Mouse (Mus musculus) mouse trophoblast stem cell (cell line): ENCODE results near the gene Lin28b.

Experiments used
- in situ Hi-C, 2 experiments: fragments of 300-500 bp; cut with MseI, MboI; formaldehyde crosslinking; loops; 2 replicates in 1 of 2; 3 replicates in 1 of 2; pipeline ENCODE4 v1.15.1; 2025

Gene Lin28b

DNA sequence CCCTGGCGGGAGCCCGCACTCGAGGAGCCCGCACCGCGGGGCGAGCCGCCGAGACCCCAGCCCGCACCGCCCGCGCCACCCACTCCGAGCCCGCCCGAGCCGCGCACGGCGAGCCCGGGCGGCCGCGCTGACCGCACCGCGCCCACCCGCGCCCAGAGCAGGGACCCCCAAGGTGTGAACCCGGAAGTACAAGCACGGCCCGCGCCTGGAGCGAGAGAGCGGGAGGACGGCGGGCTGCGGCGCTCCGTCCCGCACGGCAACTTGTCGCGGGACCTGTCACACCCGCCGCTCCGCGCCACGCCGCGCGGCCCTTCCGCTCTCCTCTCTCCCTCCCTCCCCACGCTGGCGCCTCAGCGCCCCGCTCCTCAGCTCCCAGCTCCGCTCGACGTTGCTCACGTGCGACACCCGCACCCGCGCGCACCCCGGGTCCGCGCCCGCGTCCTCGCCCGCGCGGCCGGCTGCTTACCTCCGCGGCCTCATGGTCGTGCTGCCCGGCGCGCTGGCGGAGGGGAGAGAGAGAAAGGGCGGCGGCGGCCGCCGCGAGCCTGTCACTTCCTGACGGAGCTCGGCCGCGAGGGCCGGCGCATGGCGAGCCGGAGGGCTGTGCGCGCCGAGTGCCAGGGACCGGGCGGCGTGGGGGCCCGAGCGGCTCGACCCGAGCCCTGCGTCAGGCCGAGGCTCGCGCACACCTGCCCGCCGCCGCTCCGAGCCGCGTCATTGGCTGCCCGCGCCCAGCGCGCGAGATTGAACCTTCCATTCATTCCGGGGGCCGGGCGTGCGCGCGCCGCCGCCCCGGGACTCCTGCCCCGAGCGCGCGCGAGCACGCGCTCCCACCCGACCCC, at the start of gene Lin28b:
Gene Lin28b, minus strand, starts transcription at position 635 of the 842 bp plus-strand sequence.
- in situ Hi-C loops, result no loop called here

DNA sequence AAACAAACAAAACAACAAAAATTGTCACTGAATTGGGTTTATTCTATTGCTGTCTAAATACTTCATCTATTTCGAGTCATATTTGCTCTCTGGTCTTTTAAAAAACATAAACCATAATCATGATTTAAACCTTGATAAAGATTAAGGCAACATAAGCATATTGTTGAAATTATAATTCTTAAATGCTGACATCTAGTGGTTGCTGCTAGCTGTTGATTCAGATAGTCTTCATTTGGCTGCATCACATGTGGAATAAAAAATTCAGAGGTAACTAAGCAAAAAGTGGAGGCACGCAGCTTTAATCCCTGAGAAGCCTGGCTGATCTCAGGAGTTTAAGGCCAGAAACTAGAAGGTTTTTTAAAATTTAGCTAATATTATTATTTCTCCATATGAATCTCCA, 25.6 kb upstream of the Lin28b start:
- in situ Hi-C loops, result no loop called here

- in situ Hi-C loops, result no loop called here
Observed at GRCm38 (mm10) chr10:45510662-45511061, 24.5 kb upstream of the Lin28b start.

- in situ Hi-C loops, result no loop called here
Observed at GRCm38 (mm10) chr10:45500259-45500658, 14.1 kb upstream of the Lin28b start.

GRCm38 (mm10) chr10:45486603-45486946, 380 bp upstream of the Lin28b start:
- in situ Hi-C loops, result no loop called here

- in situ Hi-C loops, result no loop called here
Observed at GRCm38 (mm10) chr10:45485226-45485760, 902 bp downstream of the Lin28b start.

DNA sequence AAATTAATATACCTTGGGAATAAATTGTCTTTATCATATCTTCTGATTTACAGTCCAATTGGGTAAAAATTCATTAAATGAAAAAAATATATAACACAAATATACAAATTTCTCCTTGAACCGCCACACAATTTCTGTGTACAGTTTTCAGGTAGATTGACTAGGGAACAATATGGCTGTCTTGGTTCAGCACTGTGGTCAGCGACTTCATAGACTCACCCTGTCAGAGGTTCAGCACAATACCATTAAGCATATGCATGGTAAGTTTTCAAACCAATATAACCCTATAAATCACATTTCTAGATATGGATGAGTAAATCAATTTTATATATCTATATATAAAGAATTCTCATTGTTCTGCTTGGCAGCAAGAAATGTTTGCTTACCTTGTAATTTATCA, 3.0 kb downstream of the Lin28b start:
- in situ Hi-C loops, result no loop called here

DNA sequence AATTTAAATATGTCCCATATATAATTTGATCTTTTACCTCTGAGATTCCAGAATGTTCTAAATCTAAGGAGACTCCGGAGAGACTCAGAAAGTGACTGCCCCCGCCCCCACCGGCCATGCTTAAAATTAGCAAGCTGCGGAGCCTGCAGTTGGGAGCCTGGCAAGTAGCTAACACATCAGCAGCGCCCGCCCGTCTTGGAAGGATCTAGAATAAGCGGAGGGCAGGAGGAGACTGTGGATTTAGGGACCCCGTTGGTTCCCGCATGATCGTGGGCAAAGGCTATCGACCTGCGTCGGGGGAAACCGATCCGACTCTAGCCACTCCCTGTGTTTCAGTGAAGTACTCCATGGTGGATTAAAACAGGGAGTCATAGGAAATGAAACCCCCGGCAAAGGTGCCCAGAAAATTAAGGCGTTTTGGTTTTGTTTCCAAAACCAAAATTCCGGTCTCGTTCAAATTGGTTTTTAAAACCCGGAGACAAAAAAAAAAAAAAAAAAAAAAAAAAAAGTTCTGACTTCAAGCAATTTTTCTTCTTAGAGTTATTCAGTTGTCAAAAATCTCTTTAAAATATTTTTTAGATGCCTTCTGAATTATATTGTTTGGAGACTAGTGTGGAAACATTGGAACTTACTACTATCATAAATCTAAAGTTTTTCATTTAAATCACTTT, 12.4 kb downstream of the Lin28b start:
- in situ Hi-C loops, result no loop called here

DNA sequence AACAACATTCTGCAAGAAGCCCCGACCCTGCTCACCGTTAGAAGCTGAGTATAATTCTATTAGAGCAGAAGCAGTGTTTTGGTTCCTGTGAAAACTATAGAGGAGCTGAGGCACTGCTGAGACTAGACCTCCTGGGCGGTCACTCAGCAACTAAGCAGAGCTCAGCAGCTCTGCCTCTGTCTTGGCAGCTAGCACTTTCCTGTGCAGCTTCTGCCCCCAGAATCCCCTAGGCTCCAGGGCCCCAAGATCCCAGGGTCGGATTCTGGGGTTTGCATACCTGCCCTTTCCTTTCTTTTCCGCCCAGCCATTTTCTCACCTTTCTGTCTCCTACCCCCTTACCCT, 13.1 kb downstream of the Lin28b start:
- in situ Hi-C loops, result no loop called here

- in situ Hi-C loops, result no loop called here
Observed at GRCm38 (mm10) chr10:45472431-45473142, 13.6 kb downstream of the Lin28b start.

- in situ Hi-C loops, result no loop called here
Observed at GRCm38 (mm10) chr10:45471321-45471720, 14.9 kb downstream of the Lin28b start.

DNA sequence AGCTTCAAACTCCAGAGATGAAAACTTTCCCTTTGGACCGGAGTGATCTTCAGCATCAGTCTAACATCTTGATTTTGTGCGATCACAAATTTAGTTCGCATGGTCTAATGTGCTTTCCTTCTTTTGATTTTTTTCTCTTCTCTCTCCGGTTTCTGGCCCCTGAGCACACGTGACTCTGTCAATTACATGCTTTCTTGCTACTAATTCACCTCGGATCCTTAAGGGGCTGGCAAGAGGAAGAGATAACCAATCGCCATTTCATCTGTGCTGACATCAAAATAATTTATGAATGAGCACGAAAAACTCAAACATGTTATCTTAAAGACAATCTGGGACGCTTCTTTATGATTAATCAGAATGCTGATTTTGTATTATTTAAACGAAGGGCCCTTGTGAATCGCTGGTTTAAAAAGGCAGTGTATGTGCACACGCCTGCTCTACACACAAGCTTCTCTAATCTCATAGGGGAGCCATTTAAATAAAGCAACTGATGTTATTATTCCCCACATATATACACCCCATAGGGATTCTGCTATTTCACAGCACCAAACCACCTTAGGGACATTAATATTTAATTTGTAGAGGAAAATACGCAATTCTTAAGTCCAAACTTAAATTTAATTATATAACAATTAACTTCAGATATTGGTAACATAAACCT, 16.0 kb downstream of the Lin28b start:
- in situ Hi-C loops, result no loop called here

- in situ Hi-C loops, result no loop called here
Observed at GRCm38 (mm10) chr10:45469027-45469996, 16.9 kb downstream of the Lin28b start.

DNA sequence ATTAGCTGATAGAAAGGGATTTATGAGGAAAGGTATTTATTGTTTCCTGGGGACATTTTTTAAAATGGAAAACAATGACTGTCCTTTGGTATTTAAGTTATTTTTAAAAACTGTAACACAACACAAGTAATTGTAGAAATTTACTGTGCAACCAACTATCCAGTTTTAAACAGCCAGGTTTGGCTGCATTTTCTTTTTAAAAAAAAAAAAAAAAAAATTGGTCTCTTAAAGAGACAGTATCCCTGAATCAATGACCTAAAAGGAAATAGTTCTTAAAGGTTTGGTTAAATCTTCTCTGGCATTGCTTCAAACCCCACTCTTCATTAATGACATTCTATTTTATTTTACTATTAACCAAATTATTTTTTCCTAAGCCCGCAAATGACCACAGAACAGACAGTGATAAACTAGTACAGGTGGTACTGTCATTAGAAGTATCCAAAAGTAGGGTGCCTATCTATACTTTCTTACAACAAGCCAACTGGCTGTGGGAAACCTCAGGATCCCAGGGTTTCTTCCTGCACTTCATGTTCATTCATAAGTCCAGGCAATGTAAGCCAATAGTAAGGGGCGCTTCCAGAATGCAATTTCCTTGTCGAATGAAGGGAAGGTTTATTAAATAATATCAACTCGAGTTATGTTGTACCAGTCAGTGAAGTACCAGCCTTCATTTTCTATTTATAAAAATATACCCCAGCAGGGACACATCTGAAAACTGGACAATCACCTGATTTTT, 17.8 kb downstream of the Lin28b start:
- in situ Hi-C loops, result no loop called here

- in situ Hi-C loops, result no loop called here
Observed at GRCm38 (mm10) chr10:45458637-45459036, 27.6 kb downstream of the Lin28b start.

DNA sequence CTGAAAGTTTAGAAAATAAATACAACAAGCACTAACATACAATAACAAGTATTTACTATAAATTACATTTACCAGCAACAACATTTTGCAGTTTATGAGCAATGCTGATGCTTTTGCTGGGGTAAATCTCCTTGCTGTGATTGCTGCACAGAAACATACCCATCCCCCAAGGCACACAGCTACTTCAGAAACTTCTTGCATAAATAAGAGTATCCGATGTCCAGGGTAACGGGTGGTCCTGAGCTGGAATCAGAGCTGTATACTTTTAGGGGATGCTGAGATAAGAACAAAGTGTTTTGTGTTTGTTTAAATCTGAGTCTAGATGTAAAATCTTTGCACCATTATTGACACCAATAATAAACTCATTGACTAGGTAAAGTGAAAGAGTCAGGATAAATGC, 28.1 kb downstream of the Lin28b start:
- in situ Hi-C loops, result no loop called here

- in situ Hi-C loops, result no loop called here
Observed at GRCm38 (mm10) chr10:45446625-45447024, 39.6 kb downstream of the Lin28b start.

- in situ Hi-C loops, result no loop called here
Observed at GRCm38 (mm10) chr10:45446215-45446614, 40.0 kb downstream of the Lin28b start.

GRCm38 (mm10) chr10:45422372-45422771, 63.8 kb downstream of the Lin28b start:
- in situ Hi-C loops, result no loop called here

DNA sequence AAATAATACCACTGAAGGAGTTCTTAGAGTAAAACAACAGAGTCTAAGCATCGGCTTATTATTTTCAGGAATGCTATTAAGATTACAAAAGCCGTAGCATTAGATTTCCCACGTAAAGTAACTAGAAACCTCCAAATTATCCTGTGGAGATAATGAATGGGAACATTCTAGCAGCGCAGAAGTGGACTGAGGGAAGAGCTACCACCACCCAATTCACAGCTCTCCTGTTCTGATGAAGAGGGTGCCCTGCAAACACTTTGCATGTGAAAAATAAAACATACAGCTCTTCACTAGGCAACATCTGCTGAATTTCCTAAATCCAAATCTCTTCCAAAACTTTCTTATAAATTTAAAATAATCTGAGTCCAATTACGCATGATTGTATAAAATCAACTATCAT, 74.1 kb downstream of the Lin28b start:
- in situ Hi-C loops, result no loop called here
